Mouse (Mus musculus) forelimb bud, embryonic 11.5 days (tissue): ENCODE measurements at regions not wholly inside any gene's neighbourhood (a gene's known extent, or its start where the extent isn't known, plus 50 kb on each side); places are given as distances from the start of the nearest gene placed in this dataset.

Source experiments
- DNase-seq: peaks from one replicate; pipeline ENCODE4 v3.0.0-alpha.2; 2012; ENCODE audit warnings: low read depth, low spot score

DNA sequence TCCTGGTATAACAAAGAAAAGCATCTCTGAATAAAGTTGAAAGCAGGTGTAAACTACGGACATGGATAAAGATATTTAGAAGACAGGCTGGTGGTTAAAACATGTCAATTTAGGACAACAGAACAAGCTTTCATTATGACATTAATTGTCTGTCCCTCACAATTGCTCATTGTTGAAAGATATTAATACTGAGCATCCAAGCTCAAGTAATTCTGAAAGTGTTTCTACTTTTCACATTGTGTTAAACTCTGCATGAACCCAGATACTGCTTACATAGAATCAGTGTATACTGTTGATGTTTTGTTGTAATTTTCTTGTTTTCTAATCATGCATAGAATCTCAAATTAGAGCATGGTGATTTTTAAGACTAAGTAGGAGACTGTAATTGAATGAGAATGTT is 614.7 kb upstream of the Lingo2 start:
- DNase-seq: no peak

DNA sequence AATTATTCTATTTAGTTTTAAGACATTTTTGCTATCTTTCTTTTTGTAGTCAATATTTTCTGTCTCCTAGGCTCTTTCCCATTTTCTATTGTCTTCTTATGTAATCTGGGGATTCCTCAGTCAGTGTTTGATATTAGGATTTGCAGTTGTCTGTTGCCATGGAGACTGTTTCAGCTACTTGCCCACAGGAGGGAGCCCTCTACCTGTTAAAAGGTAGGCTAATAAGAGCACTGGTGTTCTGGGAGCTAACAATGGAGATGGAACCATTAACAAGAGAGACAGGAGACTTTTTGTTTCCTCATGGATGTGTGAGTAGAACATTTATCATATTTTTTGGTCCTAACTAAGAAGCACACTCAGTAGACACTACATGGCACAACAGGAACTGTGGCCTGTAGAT is 608.7 kb upstream of the Lingo2 start:
- DNase-seq: peak; percentile 10

DNA sequence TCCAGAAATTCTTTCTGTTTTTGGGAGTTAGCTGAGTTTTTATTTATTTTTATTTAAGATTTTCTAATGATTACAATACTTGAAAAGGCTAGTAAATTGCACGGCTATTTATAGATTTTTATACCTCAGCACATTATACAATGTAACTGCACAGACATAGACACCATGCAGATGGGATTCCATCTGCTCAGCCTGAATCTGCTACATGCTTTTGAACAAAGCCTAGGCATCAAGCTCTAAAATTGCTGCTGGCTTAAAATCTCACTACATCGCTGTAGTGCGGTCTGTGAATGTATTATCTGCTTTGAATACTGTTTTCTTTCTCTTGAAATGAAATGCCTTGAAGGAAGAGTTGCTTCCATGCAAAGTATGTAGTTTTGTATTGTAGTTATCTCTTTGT is 594.5 kb upstream of the Lingo2 start:
- no peak for DNase-seq

DNA sequence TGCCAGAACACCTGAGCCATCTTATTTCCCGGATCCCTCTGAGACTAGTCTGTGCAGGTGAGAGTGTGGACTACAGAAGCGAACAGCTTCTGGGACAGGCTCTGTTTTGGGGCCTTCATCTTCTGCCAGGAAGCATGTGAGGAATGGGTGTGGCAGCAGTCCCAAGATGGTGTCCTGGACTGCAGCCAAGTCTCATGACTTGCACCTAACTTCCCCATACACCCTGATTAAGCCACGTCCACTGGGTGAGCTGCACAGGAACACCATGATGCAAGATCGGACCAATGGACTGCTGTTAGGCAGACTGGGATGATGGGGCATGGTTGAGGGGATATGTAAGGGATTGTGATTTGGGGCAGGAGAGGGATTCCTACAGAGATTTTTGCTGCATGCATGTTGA is 556.2 kb upstream of the Lingo2 start:
- DNase-seq: no peak
